Mouse (Mus musculus) mammary gland, adult 2 months (tissue): ENCODE results near the gene Fam90a1a. TPM values are rescaled to one million over a fixed set of nuclear protein-coding genes. Genes with fewer than 3 reads are reported as not detected.

ENCODE experiments used
- polyA plus RNA-seq: library from polyadenylated mRNA; depleted of rRNA; stranded (reverse); fragments of >200 nt; gene quantifications from 2 replicates; pipeline ENCODE4 v1.2.3, GENCODE M21; 2012; ENCODE audit warnings: low replicate concordance; rRNA removed

Fam90a1a gene
- 0.72 and 1.5 TPM in 2 replicates for polyA plus RNA-seq

DNA sequence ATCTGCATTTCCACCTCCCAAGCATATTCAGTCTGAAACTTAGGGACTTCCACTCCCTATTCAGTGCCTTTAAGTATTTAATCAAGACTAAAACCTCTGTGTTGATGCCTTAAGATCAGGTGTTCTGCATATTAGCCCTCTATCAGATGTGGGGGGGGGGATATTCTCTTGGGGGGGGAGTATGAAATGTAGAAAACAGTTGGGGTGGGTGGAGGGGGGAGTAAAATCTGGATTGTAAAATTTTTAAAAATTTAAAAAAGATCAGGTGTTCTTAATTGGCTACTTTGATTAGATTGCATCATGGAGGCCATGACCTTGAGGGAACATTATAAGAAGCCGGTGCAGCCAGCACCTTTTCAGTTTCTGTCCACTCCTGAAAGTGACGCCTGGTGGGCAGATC is at the start of gene Fam90a1a:
Gene Fam90a1a, plus strand, starts transcription at position 301 of the 400 bp plus-strand sequence.

GRCm38 (mm10) chr8:21932610-21933009 is 25.9 kb upstream of the Fam90a1a start, which contains the start of gene Defb15:
Gene Defb15, minus strand, starts transcription at chr8:21932710.

DNA sequence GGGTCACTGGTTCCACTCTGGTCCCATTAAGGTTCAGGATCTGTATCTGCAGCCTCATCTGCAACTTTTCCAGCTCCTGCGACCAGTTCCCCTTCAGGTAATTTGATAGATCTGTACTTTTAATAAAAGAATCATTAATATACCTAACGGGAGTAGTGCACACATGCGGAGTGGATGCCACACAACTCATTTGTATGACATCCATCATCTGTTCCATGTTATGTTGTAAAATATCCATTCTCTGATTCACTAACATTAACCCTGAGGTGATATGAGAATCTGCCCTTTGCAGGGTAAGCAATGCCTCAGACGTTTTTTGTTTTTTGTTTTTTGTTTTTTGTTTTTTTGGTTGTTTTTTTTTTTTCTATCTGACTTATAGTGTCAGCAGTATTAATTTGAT is 20.5 kb upstream of the Fam90a1a start, which contains the start of gene Defb35:
Gene Defb35, plus strand, starts transcription at position 301 of the 400 bp plus-strand sequence.

GRCm38 (mm10) chr8:21946462-21946861 is 12.1 kb upstream of the Fam90a1a start, which contains the start of gene Defb13:
Gene Defb13, plus strand, starts transcription at chr8:21946762.

DNA sequence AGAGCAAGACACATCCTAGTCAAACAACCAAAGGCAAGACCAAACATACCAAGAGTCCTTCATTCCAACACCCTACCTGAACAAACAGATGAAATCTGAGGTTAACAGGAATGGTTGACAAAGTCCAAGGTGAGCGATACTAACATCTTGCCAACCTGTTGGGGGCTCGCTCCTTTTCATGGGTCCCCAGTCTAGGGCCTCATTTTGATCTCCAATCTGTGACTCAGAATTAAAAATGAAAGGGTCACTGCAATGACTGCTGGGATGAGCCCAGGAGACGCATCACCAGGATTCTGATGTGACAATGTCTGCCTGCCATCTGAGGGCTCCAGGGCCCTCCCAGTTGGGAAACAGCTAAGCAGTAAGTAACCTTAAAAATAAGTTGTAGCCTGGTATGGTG is 11.0 kb downstream of the Fam90a1a start, which contains the start of gene Ccdc70:
Gene Ccdc70, plus strand, starts transcription at position 301 of the 400 bp plus-strand sequence.

Other genes with a start within 250 kb of the Fam90a1a start
- not detected in 2 replicates for gene Defa24, start 224.2 kb upstream of the Fam90a1a start, polyA plus RNA-seq
- 0.96 TPM in 1 of 2 replicates, not detected in the other for gene Defb50, start 135.2 kb upstream of the Fam90a1a start, polyA plus RNA-seq
- gene Defb2, start 118.8 kb upstream of the Fam90a1a start, polyA plus RNA-seq: not detected in 2 replicates
- gene Defb10, start 99.8 kb upstream of the Fam90a1a start, polyA plus RNA-seq: not detected in 2 replicates
- gene Defb9, start 73.3 kb upstream of the Fam90a1a start, polyA plus RNA-seq: not detected in 2 replicates
- gene Defb11, start 52.3 kb upstream of the Fam90a1a start, polyA plus RNA-seq: not detected in 2 replicates
- gene Defb15, start 26.0 kb upstream of the Fam90a1a start, polyA plus RNA-seq: not detected in 2 replicates
- gene Defb35, start 20.4 kb upstream of the Fam90a1a start, polyA plus RNA-seq: not detected in 2 replicates
- not detected in 2 replicates for gene Defb13, start 12.0 kb upstream of the Fam90a1a start, polyA plus RNA-seq
- not detected in 2 replicates for gene Ccdc70, start 11.1 kb downstream of the Fam90a1a start, polyA plus RNA-seq
- 0.09 and 0.10 TPM in 2 replicates for gene Atp7b, start 101.6 kb downstream of the Fam90a1a start, polyA plus RNA-seq
- 2.2 and 7.4 TPM in 2 replicates for gene Alg11, start 102.0 kb downstream of the Fam90a1a start, polyA plus RNA-seq
- gene Nek5, start 166.3 kb downstream of the Fam90a1a start, polyA plus RNA-seq: 0.05 and 0.22 TPM in 2 replicates
- 0.56 and 1.0 TPM in 2 replicates for gene Nek3, start 207.7 kb downstream of the Fam90a1a start, polyA plus RNA-seq
- gene Ckap2, start 227.1 kb downstream of the Fam90a1a start, polyA plus RNA-seq: 0.46 and 0.57 TPM in 2 replicates
- gene Vps36, start 234.1 kb downstream of the Fam90a1a start, polyA plus RNA-seq: 6.2 and 13.8 TPM in 2 replicates